Mouse (Mus musculus): Measurements from ENCODE around the gene Scfd2. TPM values are rescaled to one million over a fixed set of nuclear protein-coding genes. Genes with fewer than 3 reads are reported as not detected.

Scfd2 gene
- polyA plus RNA-seq, 1 experiment: 9.6 TPM

GRCm38 (mm10) chr5:74350909-74351308, 180.7 kb downstream of the Scfd2 start:
- TF ChIP-seq POLR2A (IDR thresholded peaks at IDR 0.05; ENCODE audit: low read depth, low read length): no peak
- TF ChIP-seq CTCF (IDR thresholded peaks at IDR 0.05; ENCODE audit: extremely low read depth, insufficient read length, insufficient replicate concordance, low read depth, low read length): no peak
- Histone ChIP-seq H3K27me3 (ENCODE audit: control insufficient read depth, insufficient read depth, low read length) (no peaks in the 10 kb centered on the region), H3K36me3 (ENCODE audit: control insufficient read depth, insufficient read depth, low read length) (no peaks in the 10 kb centered on the region), H3K4me3 (ENCODE audit: low read depth, low read length) (no peak overlapping the region), H3K4me1 (ENCODE audit: control insufficient read depth, insufficient read depth, insufficient read length, low read length) (no peaks in the 10 kb centered on the region), H3K27ac (ENCODE audit: insufficient read depth, low read depth, low read length) (no peak overlapping the region)
- 81% methylated on average over 4 of the region's 4 CpGs for WGBS

DNA sequence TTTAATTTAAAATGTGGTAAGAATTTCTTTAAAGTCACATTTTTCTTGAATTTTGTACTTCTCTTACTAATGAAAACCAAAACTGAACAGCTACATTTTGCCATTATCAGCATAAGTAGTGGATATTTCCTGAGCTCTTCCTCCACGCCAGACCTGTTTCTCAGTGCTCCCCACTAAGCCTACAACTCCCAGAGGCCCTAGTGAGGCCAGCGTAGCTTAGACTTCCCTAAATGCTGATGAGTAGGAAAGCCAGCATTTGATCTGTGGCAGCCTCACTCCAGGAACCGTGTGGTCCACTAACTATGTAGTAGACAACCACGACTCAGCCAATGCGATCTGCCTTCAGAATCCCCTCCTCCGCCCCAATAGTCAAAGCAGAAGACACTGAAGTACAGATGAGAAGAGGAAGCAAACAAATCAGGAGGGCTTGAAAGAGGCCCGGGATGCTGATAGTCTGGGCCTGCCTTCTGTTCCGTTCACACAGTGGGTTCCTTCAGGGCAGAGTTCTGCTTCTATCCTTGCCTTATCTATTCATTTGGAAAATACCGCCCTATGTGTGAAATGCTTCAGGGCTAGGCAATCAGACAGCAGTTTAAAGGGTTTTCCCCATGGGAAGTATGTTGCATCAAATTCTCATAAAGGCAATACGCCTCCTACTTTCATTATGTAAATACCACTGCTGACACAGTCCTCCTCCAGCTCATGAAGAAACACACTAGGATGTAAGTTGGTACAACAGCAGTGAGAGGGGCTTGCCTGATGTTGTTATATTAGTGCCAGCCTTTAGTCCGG, 183.3 kb downstream of the Scfd2 start:
- TF ChIP-seq POLR2A (IDR thresholded peaks at IDR 0.05; ENCODE audit: low read depth, low read length) (no peak), CTCF (IDR thresholded peaks at IDR 0.05; ENCODE audit: extremely low read depth, insufficient read length, insufficient replicate concordance, low read depth, low read length) (no peak)
- no peak overlapping the region for H3K27ac ChIP-seq (ENCODE audit: insufficient read depth, low read depth, low read length)
- H3K4me1 ChIP-seq (ENCODE audit: control insufficient read depth, insufficient read depth, insufficient read length, low read length): no peaks in the 10 kb centered on the region
- no peaks in the 10 kb centered on the region for H3K27me3 ChIP-seq (ENCODE audit: control insufficient read depth, insufficient read depth, low read length)
- WGBS: 79% methylated on average over 11 of the region's 11 CpGs
- no peaks in the 10 kb centered on the region for H3K36me3 ChIP-seq (ENCODE audit: control insufficient read depth, insufficient read depth, low read length)
- H3K4me3 ChIP-seq (ENCODE audit: low read depth, low read length): no peak overlapping the region

- no peak overlapping the region for H3K4me3 ChIP-seq (ENCODE audit: low read depth, low read length)
- H3K27ac ChIP-seq (ENCODE audit: insufficient read depth, low read depth, low read length): no peak overlapping the region
- no peaks in the 10 kb centered on the region for H3K36me3 ChIP-seq (ENCODE audit: control insufficient read depth, insufficient read depth, low read length)
- no peak for TF ChIP-seq CTCF (IDR thresholded peaks at IDR 0.05; ENCODE audit: extremely low read depth, insufficient read length, insufficient replicate concordance, low read depth, low read length)
- TF ChIP-seq POLR2A (IDR thresholded peaks at IDR 0.05; ENCODE audit: low read depth, low read length): no peak
- WGBS: 56% methylated on average over 2 of the region's 2 CpGs
- H3K4me1 ChIP-seq (ENCODE audit: control insufficient read depth, insufficient read depth, insufficient read length, low read length): no peaks in the 10 kb centered on the region
- no peaks in the 10 kb centered on the region for H3K27me3 ChIP-seq (ENCODE audit: control insufficient read depth, insufficient read depth, low read length)
These were observed 188.5 kb downstream of the Scfd2 start for GRCm38 (mm10) chr5:74343045-74343444.

GRCm38 (mm10) chr5:74342557-74342956, 189.0 kb downstream of the Scfd2 start:
- H3K27me3 ChIP-seq (ENCODE audit: control insufficient read depth, insufficient read depth, low read length): no peaks in the 10 kb centered on the region
- no peak overlapping the region for H3K27ac ChIP-seq (ENCODE audit: insufficient read depth, low read depth, low read length)
- no peaks in the 10 kb centered on the region for H3K36me3 ChIP-seq (ENCODE audit: control insufficient read depth, insufficient read depth, low read length)
- no peaks in the 10 kb centered on the region for H3K4me1 ChIP-seq (ENCODE audit: control insufficient read depth, insufficient read depth, insufficient read length, low read length)
- no peak overlapping the region for H3K4me3 ChIP-seq (ENCODE audit: low read depth, low read length)
- TF ChIP-seq CTCF (IDR thresholded peaks at IDR 0.05; ENCODE audit: extremely low read depth, insufficient read length, insufficient replicate concordance, low read depth, low read length) (no peak), POLR2A (IDR thresholded peaks at IDR 0.05; ENCODE audit: low read depth, low read length) (no peak)

DNA sequence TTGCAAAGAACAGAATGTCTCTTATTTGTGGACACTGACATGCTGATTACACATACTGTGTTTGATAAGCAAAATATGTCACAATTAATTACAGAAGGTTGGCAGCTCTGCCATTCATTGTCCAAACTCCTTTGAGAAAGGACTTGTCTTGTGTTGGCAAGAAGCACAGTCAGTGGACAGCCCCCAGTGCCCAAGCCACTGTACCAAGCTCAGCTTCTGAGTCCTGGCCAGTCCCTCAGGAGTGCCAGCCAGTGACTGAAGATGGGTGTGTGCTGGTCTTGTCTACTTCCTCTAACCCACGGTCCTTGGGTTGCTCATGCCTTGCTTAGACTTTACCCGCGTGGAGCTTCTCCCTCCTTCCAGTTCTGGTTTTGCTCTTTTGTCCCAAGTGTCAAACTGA, 194.1 kb downstream of the Scfd2 start:
- Histone ChIP-seq H3K27me3 (ENCODE audit: control insufficient read depth, insufficient read depth, low read length) (no peaks in the 10 kb centered on the region), H3K4me1 (ENCODE audit: control insufficient read depth, insufficient read depth, insufficient read length, low read length) (no peaks in the 10 kb centered on the region), H3K36me3 (ENCODE audit: control insufficient read depth, insufficient read depth, low read length) (no peaks in the 10 kb centered on the region), H3K27ac (ENCODE audit: insufficient read depth, low read depth, low read length) (no peak overlapping the region), H3K4me3 (ENCODE audit: low read depth, low read length) (no peak overlapping the region)
- no peak for TF ChIP-seq CTCF (IDR thresholded peaks at IDR 0.05; ENCODE audit: extremely low read depth, insufficient read length, insufficient replicate concordance, low read depth, low read length)
- no peak for TF ChIP-seq POLR2A (IDR thresholded peaks at IDR 0.05; ENCODE audit: low read depth, low read length)
- 63% methylated on average over 3 of the region's 3 CpGs for WGBS

GRCm38 (mm10) chr5:74336780-74337179, 194.8 kb downstream of the Scfd2 start:
- no peak overlapping the region for H3K4me3 ChIP-seq (ENCODE audit: low read depth, low read length)
- H3K4me1 ChIP-seq (ENCODE audit: control insufficient read depth, insufficient read depth, insufficient read length, low read length): no peaks in the 10 kb centered on the region
- H3K27ac ChIP-seq (ENCODE audit: insufficient read depth, low read depth, low read length): no peak overlapping the region
- TF ChIP-seq CTCF (IDR thresholded peaks at IDR 0.05; ENCODE audit: extremely low read depth, insufficient read length, insufficient replicate concordance, low read depth, low read length): no peak
- no peak for TF ChIP-seq POLR2A (IDR thresholded peaks at IDR 0.05; ENCODE audit: low read depth, low read length)
- no peaks in the 10 kb centered on the region for H3K27me3 ChIP-seq (ENCODE audit: control insufficient read depth, insufficient read depth, low read length)
- 82% methylated on average over 12 of the region's 12 CpGs for WGBS
- H3K36me3 ChIP-seq (ENCODE audit: control insufficient read depth, insufficient read depth, low read length): no peaks in the 10 kb centered on the region

DNA sequence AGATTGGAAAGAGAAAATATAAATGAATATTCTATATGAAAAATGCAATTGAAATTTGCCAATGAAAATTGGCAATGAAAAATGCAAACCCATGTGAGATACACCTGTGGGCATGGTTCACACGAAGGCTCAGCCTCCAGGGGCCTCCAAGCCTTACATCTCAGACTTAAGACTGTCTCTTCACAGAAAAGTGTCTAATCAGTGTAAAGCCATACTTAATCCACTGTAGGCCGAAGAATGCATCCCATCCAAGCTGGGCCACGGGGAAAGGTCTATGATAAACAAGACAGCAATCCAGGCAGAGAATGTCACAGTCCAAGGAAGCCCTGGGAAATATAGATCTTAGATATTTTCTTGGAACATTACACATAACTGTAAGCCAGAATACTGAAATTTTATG, 198.3 kb downstream of the Scfd2 start:
- no peaks in the 10 kb centered on the region for H3K27me3 ChIP-seq (ENCODE audit: control insufficient read depth, insufficient read depth, low read length)
- H3K4me3 ChIP-seq (ENCODE audit: low read depth, low read length): no peak overlapping the region
- TF ChIP-seq POLR2A (IDR thresholded peaks at IDR 0.05; ENCODE audit: low read depth, low read length) (no peak), CTCF (IDR thresholded peaks at IDR 0.05; ENCODE audit: extremely low read depth, insufficient read length, insufficient replicate concordance, low read depth, low read length) (no peak)
- WGBS: 83% methylated on average over 3 of the region's 3 CpGs
- H3K36me3 ChIP-seq (ENCODE audit: control insufficient read depth, insufficient read depth, low read length): no peaks in the 10 kb centered on the region
- no peaks in the 10 kb centered on the region for H3K4me1 ChIP-seq (ENCODE audit: control insufficient read depth, insufficient read depth, insufficient read length, low read length)
- no peak overlapping the region for H3K27ac ChIP-seq (ENCODE audit: insufficient read depth, low read depth, low read length)

Data from small intestine, adult 2 months (tissue).